Mouse (Mus musculus) lung, adult 18-20 months (tissue): ENCODE data around the gene Ubash3a.

Source experiments
- DNase-seq, 2 experiments: peaks; one replicate each; pipeline ENCODE4 v3.0.0; 2022; ENCODE audit warnings: mixed read lengths in 2 of 2

Gene Ubash3a

DNA sequence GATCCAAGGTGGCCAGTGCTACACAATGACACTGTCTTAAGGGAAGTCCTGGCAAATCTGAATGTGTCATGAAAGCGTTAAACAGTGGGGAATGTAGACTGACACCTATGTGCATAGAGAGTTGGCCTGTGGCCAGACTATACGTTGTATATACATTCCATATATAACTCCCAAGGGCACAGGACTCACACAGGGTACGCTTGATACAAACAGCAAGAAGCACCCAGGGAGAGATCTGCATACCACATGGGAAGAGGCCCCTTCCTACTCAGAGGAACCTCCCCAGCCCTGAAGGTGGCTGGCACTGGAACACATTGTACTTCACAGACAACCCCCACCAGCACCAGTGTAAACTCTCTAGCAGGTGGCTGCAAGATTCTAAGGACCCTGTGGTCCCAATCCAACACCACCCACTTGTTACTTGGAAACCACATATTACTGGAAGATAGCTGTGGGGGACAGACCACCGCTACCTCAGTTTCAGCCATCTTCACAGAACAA lies 15.2 kb downstream of the Ubash3a start:
- DNase-seq = no peak

DNA sequence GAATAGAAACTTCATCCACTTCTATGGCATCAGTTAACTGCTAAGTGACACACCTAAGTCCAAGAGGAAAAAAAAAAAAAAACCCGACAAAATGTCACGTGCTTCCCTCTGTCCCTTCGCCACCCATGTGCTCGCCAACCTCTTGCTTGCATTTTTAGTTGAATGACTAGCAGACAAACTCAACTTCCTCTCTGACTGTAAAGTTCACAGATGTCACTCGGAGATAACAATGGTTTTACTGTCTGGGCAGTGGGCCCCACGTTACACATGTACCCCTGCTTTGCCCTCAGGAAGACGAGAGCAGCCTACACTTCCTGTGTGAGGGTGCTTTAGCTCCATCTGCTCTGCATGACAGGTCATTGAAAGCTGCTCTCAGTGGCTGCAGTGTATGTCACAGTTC lies 16.2 kb downstream of the Ubash3a start:
- no peak for DNase-seq

DNA sequence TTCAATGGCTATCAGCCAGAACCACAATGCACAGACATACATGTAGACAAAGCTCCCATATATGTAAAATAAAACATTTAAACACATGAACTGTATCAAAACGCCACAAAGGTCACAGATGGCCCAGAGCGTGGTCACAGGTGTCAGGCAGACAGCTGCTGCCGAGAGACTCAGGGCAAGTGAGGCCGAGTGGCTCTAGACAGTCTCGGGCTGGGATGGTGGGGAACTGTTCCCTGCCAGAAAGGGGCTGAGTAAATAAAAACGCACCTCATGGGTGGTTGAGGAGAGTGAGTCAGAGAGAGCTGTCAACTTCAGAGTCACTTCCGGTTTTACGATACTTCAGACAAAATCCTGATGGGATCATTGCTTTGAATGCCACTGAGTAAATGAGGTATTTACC lies 16.9 kb downstream of the Ubash3a start:
- DNase-seq = no peak

DNA sequence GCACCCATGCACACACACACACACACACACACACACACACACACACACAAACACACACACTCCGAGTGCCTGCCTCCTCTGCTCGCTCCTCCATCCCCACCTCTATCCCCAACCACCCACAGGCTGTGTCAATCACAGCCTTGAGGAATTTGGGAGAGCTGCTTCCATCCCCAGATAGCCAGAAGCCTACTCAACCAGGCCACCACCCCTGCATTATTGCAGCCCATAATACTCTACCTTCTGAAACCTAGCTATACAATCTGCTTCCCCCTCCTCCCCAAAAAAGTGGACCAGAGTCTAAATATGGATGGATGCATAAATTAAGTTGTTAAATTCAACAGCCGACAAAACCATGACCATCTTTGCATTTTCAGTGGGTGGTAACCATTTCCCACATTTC lies 18.7 kb downstream of the Ubash3a start:
- no peak for DNase-seq

DNA sequence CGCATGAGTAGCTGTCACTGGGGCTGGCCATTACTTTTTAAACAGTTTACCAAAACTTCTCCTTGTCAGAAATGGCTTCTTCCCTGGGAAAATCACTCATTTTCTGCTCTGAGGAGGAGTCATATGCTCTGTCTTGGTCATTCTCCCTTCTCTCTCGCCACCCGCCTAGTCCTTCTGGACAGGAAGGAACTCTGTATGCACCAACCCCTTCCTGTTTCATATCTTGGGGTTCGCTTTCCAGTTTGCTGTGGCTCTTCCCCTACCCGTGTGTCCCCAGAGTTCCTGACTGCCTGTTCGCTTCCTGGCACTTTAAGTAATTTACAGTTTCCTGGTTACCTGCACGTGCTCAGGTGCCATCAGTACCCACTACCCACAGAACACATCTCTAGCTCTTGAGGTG lies 19.3 kb downstream of the Ubash3a start:
- no peak for DNase-seq

DNA sequence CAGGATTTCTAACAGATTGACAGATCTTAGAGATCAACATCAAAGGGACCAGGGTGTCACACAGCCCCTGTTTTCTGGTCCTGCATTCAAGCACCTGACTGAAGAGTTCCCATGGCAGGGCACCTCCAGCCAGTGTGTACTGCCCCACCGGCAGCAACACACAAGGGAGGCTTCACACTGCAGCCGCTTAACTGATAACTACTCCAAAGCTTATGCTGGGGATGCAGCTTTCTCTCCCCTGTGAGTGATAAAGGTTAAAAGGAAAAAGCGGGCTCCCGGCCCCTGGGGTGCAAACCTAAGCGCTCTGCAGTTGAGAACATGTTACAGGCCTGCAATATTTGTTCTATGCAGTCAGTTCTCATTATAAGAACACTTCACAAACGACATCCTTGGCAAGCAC lies 24.1 kb downstream of the Ubash3a start:
- DNase-seq = no peak

DNA sequence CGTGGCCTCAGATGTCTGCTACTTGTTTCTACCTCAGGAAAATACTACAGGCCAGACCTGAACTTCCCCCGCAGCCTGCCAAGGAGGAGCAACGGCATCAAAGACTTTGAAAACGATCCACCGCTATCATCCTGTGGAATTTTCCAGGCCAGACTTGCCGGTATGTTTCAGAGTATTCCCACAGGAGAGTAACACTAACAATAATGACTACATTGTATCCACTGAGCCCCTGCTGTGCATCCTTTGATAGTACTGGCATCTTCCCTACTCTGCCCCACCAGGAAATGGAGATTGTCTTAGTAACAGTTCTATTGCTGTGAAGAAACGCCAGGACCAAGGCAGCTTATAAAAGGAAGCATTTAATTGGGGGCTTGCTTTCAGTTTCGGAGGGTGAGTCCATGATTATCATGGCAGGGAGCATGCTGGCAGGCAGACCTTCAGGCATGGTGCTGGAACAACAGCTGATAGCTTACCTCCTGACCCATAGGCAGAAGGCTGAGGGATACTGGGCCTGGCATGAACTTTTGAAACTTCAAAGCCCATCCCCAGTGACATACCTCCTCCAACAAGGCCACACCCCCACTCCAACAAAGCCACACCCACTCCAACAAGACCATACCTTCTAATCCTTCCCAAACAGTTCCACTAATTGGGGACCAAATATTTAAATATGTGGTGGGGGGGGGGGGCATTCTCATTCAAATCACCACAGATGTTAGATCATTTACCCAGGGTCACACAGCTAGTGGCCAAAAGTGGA lies 24.8 kb downstream of the Ubash3a start:
- DNase-seq = no peak

DNA sequence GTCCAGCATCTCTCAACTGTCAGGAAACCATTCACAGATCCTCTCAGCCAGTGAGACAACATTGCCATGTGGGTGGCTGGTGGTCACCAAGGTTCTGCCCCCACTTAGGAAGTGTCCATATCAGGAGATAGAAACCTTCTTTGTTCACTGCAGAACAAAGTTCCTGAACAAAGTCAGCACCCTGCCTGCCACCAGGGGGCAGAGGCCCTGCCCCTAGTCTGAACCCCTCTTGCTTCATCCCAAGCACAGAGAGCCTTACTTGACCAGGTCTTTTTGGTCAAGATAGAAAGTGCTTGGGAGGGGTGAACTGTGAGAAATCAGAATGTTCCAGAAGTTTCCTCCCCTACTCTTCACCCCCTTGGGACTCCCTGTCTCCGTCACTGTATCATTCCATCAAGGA lies 28.2 kb downstream of the Ubash3a start:
- no peak for DNase-seq

DNA sequence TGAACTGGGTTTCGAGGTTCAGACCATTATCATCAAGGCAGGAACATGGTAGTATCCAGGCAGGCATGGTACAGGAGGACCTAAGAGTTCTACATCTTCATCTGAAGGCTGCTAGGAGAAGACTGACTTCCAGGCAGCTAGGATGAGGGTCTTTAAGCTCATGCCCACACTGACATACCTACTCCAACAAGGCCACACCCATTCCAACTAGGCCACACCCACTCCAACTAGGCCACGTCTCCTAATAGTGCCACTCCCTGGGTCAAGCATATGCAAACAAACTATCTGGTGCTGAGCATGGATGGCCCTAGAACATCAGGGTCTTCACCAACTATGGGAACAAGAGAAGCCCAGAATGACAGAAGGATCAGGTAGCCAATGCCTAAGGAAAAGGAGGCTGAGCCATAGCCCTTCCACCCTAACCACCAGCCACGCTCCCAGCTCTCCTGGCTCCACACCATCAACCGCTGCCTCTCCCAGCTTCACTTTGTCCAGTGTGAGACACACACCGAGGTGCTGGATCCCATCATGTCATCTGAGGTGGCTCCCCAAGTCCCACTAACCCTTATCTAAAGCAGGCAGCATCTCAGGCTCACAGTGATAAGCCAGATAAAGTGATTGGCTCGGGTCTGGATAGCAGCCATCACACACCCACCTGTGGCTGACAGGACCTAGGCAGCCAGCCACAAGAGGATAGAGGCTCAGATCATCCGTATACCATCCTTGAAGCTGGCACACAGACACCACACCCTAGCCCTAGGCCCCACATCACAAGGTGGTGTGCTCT lies 30.8 kb downstream of the Ubash3a start:
- no peak for DNase-seq

DNA sequence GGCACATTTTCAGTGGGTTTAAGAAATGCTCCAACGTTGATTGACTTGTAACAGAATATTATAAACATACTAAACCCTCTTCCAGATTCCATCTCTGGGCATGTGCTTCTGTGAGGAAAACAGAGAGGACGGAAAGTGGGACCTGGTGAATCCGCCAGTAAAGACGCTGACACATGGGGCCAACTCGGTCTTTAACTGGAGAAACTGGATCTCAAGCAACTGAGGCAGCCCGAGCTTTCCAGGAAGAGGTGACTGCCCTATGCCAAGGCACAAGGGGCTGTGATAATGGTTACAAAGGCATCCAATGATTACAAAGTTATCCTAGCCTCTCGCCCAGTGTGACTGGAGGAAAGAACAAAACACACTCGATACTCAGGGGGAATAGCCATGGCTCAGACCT lies 33.5 kb downstream of the Ubash3a start:
- DNase-seq = no peak

DNA sequence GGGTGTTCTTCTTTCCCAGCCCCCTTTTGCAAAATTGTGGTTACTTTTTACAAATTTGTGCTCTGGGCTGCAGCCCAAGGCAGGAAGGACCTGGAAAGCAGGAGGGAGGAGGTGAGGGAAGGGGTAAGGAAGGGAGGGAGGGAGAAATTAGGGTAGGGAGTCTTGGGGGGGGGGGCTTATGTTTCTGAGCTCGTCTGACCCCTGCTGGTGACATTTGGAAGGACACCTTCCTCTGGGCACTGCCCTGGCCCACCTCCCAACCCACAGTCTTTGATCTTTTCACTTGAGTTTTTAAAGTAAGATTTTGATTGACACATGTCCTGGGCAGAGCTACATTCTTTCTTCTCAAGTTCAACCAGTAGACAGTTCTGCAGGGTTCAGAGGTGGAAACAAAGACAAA lies 35.1 kb downstream of the Ubash3a start:
- DNase-seq = no peak

DNA sequence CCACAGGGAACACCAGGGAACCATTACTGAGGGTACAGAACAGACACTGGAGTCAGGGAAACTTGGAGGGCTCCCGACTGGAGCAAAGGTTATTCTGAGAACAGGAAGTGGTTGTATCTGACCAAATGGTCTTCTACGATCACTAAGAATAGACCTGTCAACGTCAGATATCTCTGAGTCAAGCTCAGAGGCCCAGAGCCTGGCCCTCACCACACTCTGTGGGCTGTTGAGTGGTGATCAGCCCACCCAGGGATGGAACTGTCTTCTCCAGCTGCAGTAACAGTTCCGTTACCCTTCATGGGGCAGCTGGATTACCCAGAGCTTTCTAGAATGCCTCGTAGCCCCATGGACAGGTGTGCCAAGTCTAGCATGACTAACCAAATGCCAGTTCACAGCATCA lies 37.6 kb downstream of the Ubash3a start:
- no peak for DNase-seq

DNA sequence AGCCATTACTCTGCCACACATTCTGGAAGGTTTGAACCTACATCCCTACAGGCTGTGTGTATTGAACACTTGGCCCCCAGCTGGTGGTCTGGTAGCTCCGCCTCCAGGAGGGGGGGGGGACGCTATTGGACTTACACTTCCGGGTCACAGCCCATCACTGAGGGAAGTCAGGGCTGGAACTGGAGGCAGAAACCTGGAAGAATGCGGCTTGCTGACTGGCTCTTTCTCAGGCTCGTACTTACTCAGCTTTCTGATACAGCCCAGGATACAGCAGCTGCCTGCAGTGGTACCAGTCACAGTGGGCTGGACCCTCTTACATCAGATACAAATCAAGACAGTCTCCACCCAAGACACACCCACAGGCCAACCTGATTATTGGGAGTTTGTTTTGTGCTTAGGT lies 39.5 kb downstream of the Ubash3a start:
- DNase-seq = no peak

DNA sequence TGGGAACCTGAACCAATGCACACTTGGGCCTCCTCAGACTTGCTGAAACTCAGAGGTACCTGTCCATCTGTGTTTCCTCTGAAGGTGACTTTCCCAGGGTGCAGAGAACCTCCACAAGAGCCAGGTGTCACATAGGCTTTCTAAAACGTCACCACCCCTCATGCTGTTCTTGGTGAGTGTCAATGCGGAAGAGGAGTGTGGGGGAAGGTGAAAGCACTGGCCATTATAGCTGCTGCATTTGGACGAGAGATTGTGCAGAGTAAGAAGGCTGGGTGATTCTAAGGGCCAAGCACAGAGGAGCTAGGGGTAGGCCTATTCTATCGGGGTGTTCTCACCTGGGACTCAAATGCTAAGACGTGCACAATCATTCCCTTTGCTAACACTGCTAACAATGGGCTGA lies 46.3 kb downstream of the Ubash3a start:
- DNase-seq = no peak

DNA sequence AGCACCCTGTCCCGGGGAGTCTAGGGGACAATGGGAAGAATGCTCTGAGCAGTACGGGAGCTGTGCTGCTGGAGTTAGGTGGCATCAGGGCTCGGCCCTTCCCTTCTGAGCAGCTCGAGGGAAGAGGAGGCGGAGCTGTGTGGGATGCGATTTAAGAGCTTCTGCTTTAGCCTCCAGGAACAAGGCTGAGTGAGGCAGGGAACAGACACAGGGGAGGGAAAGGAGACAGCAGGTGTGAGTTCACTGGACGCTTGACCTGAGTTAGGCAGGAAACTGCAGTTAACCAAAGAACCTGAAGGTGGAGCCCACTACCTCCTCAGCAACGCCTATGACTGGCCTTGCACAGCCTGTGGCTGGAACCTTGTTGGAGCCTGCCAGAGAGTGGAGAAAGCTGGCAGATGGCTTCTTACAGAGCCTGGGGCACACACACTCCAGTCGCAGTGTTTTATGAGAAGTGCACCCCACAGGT lies 46.8 kb downstream of the Ubash3a start:
- DNase-seq = peak; percentile 77 to 83

DNA sequence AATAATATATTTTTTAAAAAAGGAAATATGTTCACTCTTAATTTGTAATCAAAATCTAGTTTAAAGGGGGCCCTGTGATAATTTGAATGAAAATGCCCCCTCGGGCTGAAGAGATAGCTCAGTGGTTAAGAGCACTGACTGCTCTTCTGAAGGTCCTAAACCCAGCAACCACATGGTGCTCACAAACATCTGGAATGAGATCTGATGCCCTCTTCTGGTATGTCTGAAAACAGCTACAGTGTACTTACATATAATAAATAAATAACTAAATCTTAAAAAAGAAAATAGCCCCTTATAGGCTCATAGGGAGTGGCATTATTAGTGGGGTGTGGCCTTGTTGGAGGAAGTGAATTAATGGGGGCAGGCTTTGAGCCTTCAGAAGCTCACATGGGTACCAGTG lies 49.5 kb downstream of the Ubash3a start:
- DNase-seq = no peak

DNA sequence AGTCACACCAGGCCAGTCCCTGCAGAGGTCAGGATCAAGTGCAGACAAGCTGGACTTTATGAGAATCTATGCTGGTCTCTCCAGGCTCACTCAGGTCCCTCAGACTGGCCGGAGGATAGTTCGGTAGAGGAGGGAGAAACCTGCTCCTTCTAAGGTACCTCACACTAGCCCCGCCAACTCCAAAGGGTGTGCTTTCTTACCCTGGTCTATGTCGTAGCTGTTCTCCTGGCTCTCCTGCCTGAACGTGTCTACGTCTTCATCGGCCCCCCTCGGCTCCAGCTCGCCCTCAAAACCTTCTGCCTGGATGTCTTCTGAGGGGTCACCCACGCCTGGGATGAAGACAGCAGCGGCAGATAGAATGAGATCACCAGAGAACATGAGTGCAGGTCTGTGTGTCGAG lies 50.2 kb downstream of the Ubash3a start:
- no peak for DNase-seq

DNA sequence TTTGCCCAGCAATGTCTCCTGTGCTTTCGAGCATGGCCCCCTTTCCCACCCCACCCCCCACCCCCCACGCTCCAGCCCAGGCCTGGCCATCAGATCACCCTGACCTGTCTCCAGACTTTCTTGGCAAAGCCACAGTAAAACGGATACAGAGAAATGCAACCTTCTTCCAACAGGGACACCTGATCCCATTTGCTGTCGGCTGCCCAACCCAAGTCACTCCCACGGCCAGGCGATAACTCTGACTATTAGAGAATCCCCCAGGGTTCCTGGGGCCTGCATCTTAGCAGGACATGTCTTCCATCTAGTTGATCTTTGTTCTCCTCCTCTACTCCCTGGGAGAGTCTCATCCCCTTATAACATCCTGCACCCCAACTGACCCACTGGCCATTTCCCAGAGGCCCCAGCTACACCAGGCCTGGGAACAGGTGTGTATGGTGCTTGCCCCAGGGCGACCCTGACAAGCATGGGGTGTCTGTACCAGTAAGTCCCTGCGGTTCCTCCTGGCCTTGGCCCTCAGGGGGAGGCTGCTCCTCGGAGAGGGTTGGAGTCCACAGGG lies 50.7 kb downstream of the Ubash3a start:
- no peak for DNase-seq

DNA sequence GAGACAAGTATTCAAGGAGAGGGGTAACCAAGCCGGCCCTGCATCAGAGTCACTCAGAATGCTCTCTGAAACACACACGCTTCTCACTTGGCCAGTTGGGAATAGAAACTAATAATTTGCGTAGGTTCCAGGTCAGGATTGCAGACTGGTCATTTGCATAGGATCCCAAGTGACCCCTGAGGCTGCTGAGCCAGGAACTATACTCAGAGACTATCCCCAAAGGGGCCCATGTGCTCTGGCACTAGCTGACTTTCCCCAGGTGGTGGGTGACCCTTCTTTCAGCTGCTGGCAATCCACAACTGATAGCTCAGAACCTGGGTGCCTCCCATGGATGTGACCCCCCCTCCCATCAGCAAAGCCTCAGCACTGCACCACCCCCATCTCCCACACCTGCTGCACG lies 51.5 kb downstream of the Ubash3a start:
- no peak for DNase-seq

DNA sequence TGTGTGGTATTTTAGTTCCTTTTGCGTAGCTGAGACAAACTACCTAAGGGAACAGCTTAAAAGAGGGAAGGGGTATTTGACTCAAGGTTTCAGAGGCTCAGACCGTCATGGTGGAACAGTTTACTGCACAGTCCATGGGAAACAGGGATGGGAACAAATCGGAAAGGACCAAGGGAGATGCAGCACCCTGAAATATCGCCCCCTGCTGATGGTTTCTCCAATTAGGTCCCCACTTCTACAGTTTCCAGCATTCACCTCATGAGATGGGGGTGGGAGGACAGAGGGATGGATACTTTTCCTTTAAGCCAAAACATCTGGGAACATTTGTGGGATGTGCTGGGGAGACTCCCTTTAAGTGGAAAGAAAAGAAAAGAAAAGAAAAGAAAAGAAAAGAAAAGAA lies 52.2 kb downstream of the Ubash3a start:
- no peak for DNase-seq

DNA sequence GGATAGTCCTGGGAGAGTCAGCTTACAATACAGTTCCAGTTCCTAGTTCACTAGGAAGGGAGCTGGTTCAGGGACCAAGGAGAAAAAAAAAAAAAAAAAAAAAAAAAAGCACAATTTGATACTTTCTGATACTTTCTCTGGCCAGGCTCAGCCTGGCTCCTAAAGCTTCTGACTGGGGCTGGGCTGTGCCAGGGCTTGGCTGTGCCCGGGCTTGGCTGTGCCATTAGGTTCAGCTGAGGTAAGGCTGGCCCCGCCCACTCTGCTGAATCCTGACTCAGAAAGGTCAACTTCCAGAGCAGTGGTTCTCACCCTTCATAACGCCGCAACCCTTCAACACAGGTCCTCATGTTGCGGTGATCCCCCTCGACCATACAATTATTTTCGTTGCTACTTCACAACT lies 52.8 kb downstream of the Ubash3a start:
- DNase-seq = peak; percentile 77 to 79

DNA sequence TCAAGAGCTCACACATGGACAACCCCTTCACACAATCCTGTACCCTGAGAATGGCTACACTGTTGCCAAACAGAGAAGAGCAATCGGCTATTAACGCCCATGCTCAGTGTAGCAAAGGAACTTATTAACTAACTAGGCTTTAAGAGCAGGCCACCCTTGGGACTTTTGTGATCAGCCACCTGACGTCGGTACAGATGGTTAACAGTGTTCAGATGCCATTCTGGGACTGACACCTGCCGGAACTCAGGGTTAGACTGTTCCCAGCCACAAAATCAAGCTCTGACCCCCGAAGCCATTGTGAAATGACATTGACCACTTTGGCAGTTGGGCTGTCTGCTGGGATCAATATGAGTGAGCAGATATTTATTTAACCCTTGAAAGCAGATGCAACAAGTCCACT lies 53.7 kb downstream of the Ubash3a start:
- DNase-seq = no peak

DNA sequence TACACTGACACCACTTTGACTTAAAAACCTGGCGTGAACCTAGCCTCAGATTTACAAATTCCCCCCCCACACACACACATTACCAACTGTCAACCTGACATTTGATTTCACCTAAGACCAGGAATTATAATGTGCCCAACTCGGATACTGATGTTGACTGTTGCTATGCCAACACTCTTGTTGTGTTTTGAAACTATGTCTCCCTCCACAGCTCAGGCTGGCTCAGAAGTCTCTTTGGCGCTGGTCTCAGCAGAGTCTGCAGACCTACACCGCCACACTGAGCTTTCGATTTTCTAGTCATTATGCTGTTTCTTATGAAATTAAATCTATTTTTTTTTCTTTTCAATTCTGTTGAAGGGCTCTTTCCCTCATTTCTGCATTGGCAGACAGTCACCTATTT lies 55.0 kb downstream of the Ubash3a start:
- DNase-seq = peak in 1 of 2 experiments; percentile 56

DNA sequence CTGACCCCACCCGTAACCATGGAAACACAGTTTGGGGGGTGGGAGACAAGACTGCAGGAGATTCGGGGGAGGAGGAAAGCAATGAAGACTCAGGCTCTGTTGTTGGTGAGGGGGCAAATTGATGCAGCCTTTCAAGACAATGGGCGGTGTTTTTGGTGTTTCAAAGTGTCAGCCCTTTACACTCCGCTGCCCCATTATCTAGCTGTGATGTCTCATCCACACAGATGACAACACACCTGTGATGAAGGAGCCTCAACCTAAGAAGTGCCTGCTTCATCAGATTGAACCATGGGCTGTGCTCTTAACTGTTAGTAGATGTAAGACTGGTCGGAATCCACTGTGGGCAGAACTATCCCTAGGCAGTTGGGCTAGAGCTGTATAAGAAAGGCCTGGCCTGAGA lies 56.1 kb downstream of the Ubash3a start:
- DNase-seq = no peak
